Mouse (Mus musculus): Measurements from ENCODE around the gene Rfc1.

DNA sequence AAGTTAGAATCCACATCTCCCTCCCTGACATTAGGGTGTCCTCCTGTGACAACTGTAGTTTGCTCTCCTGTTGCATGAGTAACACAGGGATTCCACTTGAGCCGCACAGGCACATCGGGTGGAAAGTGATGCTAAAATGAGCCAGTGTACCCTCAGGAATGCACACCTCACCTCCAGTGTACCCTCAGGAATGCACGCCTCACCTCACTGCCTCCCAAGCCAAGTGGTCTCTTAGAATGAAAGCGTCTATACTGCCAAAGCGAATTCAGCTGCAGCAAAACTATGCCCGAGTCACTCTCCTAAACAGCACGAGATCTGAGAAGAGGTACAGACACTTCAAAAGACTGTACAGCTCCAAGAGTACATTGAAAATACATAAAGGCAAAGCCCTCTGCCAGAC lies 114.4 kb downstream of the Rfc1 start:
- TF ChIP-seq MAX (IDR thresholded peaks at IDR 0.05) (no peak), MYOD1 (IDR thresholded peaks at IDR 0.05; ENCODE audit: control insufficient read depth, insufficient read length, low read depth) (no peak), CTCF (IDR thresholded peaks at IDR 0.05; ENCODE audit: control insufficient read depth, insufficient read depth, insufficient read length) (no peak), USF1 (IDR thresholded peaks at IDR 0.05; ENCODE audit: low read depth) (no peak), CEBPB (IDR thresholded peaks at IDR 0.05; ENCODE audit: low read depth) (no peak)
